Mouse (Mus musculus) sigmoid colon, adult 10 weeks (tissue): Measurements from ENCODE around the gene Lgsn. TPM values are rescaled to one million over a fixed set of nuclear protein-coding genes. Genes with fewer than 3 reads are reported as not detected.

Source experiments
- polyA plus RNA-seq: library from polyadenylated mRNA; stranded (reverse); fragments of 350-450 nt; fragmentation: Illumina TruSeq; extraction: RNeasy Lipid Tissue Mini Kit (QIAGEN cat#74804); gene quantifications from one replicate; pipeline ENCODE4 v1.2.3, GENCODE M21; 2014; ENCODE audit warnings: low read depth, low replicate concordance

Lgsn gene
- not detected for polyA plus RNA-seq

GRCm38 (mm10) chr1:31176101-31176500 lies at the start of gene Lgsn:
Gene Lgsn (plus strand): TSS chr1:31176401.

GRCm38 (mm10) chr1:31222564-31222963 lies 46.4 kb downstream of the Lgsn start, which contains the start of the genes 4931428L18Rik and Pih1d3:
Gene 4931428L18Rik (minus strand): TSS chr1:31222684.
Gene Pih1d3 (plus strand): TSS chr1:31222838.

Other genes starting within 250 kb of the Lgsn start
- not detected for gene AC153137.1, start 198.4 kb upstream of the Lgsn start, polyA plus RNA-seq
- not detected for gene 4931428L18Rik, start 46.3 kb downstream of the Lgsn start, polyA plus RNA-seq
- gene Pih1d3, start 46.4 kb downstream of the Lgsn start, polyA plus RNA-seq = not detected